Mouse (Mus musculus): ENCODE measurements around the gene Tcf20.
A peak's percentile ranks its signal among the peaks of the same experiment; 100 is the strongest.

DNA sequence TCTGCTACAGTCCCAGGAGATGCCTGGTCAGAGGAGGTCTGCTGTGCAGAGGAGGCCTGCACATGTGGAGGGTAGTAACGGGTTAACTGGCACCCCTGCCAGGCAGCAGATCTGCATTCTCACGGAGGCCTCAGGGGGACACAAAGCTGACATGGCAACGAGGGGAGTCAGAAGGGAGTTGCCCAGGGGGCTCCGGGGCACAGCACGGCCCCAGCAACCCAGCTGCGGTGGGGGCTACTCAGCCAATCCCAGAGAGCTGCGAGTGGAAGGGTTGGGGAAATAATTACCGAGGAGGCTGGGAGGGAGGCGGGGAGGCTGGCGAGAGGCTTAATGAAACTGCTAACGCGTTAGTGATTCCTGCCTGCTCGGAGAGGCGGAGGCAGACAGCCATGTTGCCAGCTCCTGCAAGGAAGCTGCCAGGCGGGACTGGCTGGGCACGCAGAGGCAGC lies 29.4 kb downstream of the Tcf20 start:
- TF ChIP-seq CTCF (IDR thresholded peaks at IDR 0.05; ENCODE audit: insufficient read depth, low read depth, low read length): no peak
- 0 out of 2 replicates have a peak, but pooled peaks have one; percentile 25 for TF ChIP-seq POLR2A (IDR thresholded peaks at IDR 0.05; ENCODE audit: insufficient read depth, low read depth, low read length)

Measured in olfactory bulb, adult 2 months (tissue).